Mouse (Mus musculus) hindbrain, embryonic 14.5 days (tissue): Measurements from ENCODE around the gene Nol6. TPM values are rescaled to one million over a fixed set of nuclear protein-coding genes. Genes with fewer than 3 reads are reported as not detected.

Experiments
- ATAC-seq: fragments of 200-750 bp; cut with Nextera tagmentation; 2 replicates; pipeline ENCODE4 v1.8.0; 2017; ENCODE audit warnings: moderate number of reproducible peaks, mild to moderate bottlenecking, moderate TSS enrichment, moderate library complexity; ENCODE audit not compliant: low FRiP score
- DNase-seq: peaks from one replicate; pipeline ENCODE4 v3.0.0-alpha.2; 2015; ENCODE audit warnings: low spot score
- H3K27ac ChIP-seq: fragments of 300-500 bp; sonication (generic); 2 replicates; pipeline ENCODE4 v1.5.1; 2014; ENCODE audit warnings: mild to moderate bottlenecking, moderate library complexity
- H3K27me3 ChIP-seq: fragments of 300-500 bp; sonication (generic); 2 replicates; pipeline ENCODE4 v1.6.1; 2014; ENCODE audit warnings: mild to moderate bottlenecking, low read length, mixed read lengths; ENCODE audit not compliant: control insufficient read depth, insufficient read depth
- H3K36me3 ChIP-seq: fragments of 300-500 bp; sonication (generic); replicated peaks from 2 replicates; pipeline ENCODE4 v1.6.1; 2014; ENCODE audit not compliant: control insufficient read depth, insufficient read depth
- H3K4me1 ChIP-seq: fragments of 300-500 bp; sonication (generic); replicated peaks from 2 replicates; pipeline ENCODE4 v1.6.1; 2014; ENCODE audit warnings: antibody characterized with exemption, low read length, mixed read lengths; ENCODE audit not compliant: control insufficient read depth, insufficient read depth
- H3K4me2 ChIP-seq: fragments of 300-500 bp; sonication (generic); replicated peaks from 2 replicates; pipeline ENCODE4 v1.6.1; 2014; ENCODE audit warnings: mild to moderate bottlenecking, moderate library complexity
- H3K4me3 ChIP-seq: fragments of 300-500 bp; sonication (generic); replicated peaks from 2 replicates; pipeline ENCODE4 v1.5.1; 2014; ENCODE audit warnings: mild to moderate bottlenecking, low read length
- H3K9ac ChIP-seq: fragments of 300-500 bp; sonication (generic); 2 replicates; pipeline ENCODE4 v1.6.1; 2014
- H3K9me3 ChIP-seq: fragments of 300-500 bp; sonication (generic); 2 replicates; pipeline ENCODE4 v1.6.1; 2016; ENCODE audit warnings: low read length; ENCODE audit not compliant: control insufficient read depth
- WGBS: fragments of 180-500 bp; shearing (Covaris S2); extraction: QIAGEN DNeasy Blood & Tissue Kit; methylation state at CpG from one replicate; pipeline ENCODE4 v1.1.7; 2014; 5-methylcytosine and 5-hydroxymethylcytosine counted together
- polyA plus RNA-seq: library from polyadenylated mRNA; unstranded; fragments of >200 nt; fragmentation: Nextera tagmentation; extraction: Ambion mirVana; gene quantifications from 2 replicates; pipeline ENCODE4 v1.2.1, GENCODE M21; 2014

Nol6 gene
- polyA plus RNA-seq, 1 experiment from 2014 or later, result 38.4 TPM

DNA sequence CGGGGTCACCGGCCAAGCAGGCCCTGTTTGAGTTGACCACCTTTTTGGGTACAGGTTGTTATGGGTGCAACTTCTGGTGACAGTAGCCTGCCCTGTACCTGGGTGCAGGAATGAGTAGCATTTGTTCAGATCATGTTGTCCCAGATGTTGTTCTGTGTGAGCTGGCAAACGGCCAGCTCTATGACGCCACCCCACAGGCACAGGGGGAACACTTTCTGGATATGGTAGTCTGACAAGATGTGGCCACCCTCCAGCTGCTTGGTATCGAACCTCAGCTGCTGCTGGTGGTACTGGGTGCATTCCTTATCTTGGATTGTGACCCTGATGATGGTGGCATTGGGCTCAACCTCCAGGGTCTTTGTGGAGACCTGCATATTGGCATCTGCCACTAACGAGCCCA, 8.2 kb upstream of the Nol6 start:
- Histone ChIP-seq H3K9ac (no peak overlapping the region), H3K27ac (no peak overlapping the region), H3K4me2 (no peak overlapping the region), H3K4me1 (peaks cover 11% of the 10 kb centered on the region; the same call in 1 of the 2 replicates), H3K9me3 (no peaks in the 10 kb centered on the region), H3K27me3 (no peaks in the 10 kb centered on the region), H3K4me3 (no peak overlapping the region), H3K36me3 (no peaks in the 10 kb centered on the region)
- WGBS, result 75% methylated on average over 6 of the region's 6 CpGs
- DNase-seq, result no peak
- ATAC-seq, result no peak

GRCm38 (mm10) chr4:41129836-41130235, 5.6 kb upstream of the Nol6 start:
- no peak overlapping the region for H3K9ac ChIP-seq
- H3K9me3 ChIP-seq, result no peaks in the 10 kb centered on the region
- H3K27ac ChIP-seq, result no peak overlapping the region
- DNase-seq, result no peak
- ATAC-seq, result no peak
- 83% methylated on average over 3 of the region's 3 CpGs for WGBS
- H3K36me3 ChIP-seq, result no peaks in the 10 kb centered on the region
- H3K27me3 ChIP-seq, result no peaks in the 10 kb centered on the region
- H3K4me2 ChIP-seq, result no peak overlapping the region
- H3K4me1 ChIP-seq, result peaks cover 6% of the 10 kb centered on the region; the same call in 1 of the 2 replicates
- H3K4me3 ChIP-seq, result no peak overlapping the region

DNA sequence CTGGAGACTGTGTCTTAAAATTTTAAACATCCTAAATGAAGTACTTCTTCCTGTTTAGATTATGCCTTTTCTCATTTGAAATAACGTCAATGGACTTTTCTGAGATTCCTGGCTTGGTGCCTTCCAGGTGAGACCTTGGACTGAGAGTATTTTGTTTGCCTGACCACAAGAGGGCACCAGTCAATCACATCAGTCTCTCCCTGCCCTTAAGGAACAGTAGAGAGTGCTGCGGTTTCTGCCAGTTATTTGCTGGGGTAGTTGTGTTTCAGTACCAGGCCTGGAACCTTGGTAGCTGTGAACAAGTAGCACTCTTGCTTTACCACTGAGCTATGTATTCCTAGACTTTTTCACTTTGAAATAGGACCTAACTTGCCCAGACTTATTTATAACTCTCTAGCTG, 5.2 kb upstream of the Nol6 start:
- peak; percentile 55 for DNase-seq
- no peak overlapping the region for H3K4me2 ChIP-seq
- H3K36me3 ChIP-seq, result no peaks in the 10 kb centered on the region
- WGBS, result 6% methylated on average over 2 of the region's 2 CpGs
- peaks cover 2% of the 10 kb centered on the region; the same call in 1 of the 2 replicates for H3K4me1 ChIP-seq
- no peak overlapping the region for H3K9ac ChIP-seq
- no peaks in the 10 kb centered on the region for H3K27me3 ChIP-seq
- H3K4me3 ChIP-seq, result no peak overlapping the region
- H3K27ac ChIP-seq, result no peak overlapping the region
- no peaks in the 10 kb centered on the region for H3K9me3 ChIP-seq
- ATAC-seq, result no peak

- 76% methylated on average over 11 of the region's 11 CpGs for WGBS
- DNase-seq (peak; percentile 63), ATAC-seq (no peak)
- H3K36me3 ChIP-seq, result peaks cover 82% of the 10 kb centered on the region
- peaks cover 8% of the 10 kb centered on the region for H3K4me1 ChIP-seq
- no peak overlapping the region for H3K4me2 ChIP-seq
- no peak overlapping the region for H3K4me3 ChIP-seq
- no peaks in the 10 kb centered on the region for H3K27me3 ChIP-seq
- H3K9me3 ChIP-seq, result no peaks in the 10 kb centered on the region
- no peak overlapping the region for H3K27ac ChIP-seq
- H3K9ac ChIP-seq, result no peak overlapping the region
Measured at GRCm38 (mm10) chr4:41118706-41119292, 5.5 kb downstream of the Nol6 start.

DNA sequence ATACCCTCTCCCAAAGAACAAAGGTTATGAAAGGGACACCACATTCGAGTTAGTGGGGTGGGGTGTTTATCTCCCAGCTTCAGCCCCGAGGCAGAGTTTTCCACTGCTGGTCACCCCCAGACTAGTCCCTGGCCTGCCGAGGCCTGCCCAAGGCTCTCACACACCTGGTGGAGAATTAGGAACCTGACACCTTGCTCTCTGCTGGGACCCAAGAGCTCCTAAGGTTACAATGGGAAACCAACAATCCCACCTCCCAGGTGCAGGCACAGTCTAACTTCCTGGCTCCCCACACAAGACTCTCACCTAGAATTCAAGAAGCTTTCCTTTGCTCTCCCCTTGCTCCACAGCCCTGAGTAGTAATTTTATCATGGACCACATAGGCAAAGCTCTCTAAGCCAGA, 7.4 kb downstream of the Nol6 start:
- ATAC-seq (no peak), DNase-seq (no peak)
- Histone ChIP-seq H3K9ac (no peak overlapping the region), H3K27ac (no peak overlapping the region), H3K4me2 (no peak overlapping the region), H3K4me3 (no peak overlapping the region), H3K36me3 (peaks cover 80% of the 10 kb centered on the region), H3K4me1 (no peaks in the 10 kb centered on the region), H3K9me3 (no peaks in the 10 kb centered on the region), H3K27me3 (no peaks in the 10 kb centered on the region)
- 90% methylated on average over 3 of the region's 3 CpGs for WGBS

- H3K9ac ChIP-seq, result no peak overlapping the region
- no peaks in the 10 kb centered on the region for H3K9me3 ChIP-seq
- ATAC-seq (no peak), DNase-seq (no peak)
- no peaks in the 10 kb centered on the region for H3K27me3 ChIP-seq
- H3K4me3 ChIP-seq, result no peak overlapping the region
- H3K4me1 ChIP-seq, result no peaks in the 10 kb centered on the region
- H3K4me2 ChIP-seq, result no peak overlapping the region
- no peak overlapping the region for H3K27ac ChIP-seq
- 92% methylated on average over 15 of the region's 15 CpGs for WGBS
- peaks cover 69% of the 10 kb centered on the region for H3K36me3 ChIP-seq
Measured at GRCm38 (mm10) chr4:41115793-41116192, 8.5 kb downstream of the Nol6 start.

GRCm38 (mm10) chr4:41115074-41115473, 9.2 kb downstream of the Nol6 start:
- H3K27me3 ChIP-seq, result no peaks in the 10 kb centered on the region
- H3K4me2 ChIP-seq, result no peak overlapping the region
- no peak overlapping the region for H3K4me3 ChIP-seq
- ATAC-seq, result no peak
- WGBS, result 92% methylated on average over 6 of the region's 6 CpGs
- H3K36me3 ChIP-seq, result peaks cover 62% of the 10 kb centered on the region
- DNase-seq, result no peak
- H3K9ac ChIP-seq, result no peak overlapping the region
- H3K4me1 ChIP-seq, result no peaks in the 10 kb centered on the region
- no peak overlapping the region for H3K27ac ChIP-seq
- no peaks in the 10 kb centered on the region for H3K9me3 ChIP-seq

- Histone ChIP-seq H3K4me2 (no peak overlapping the region), H3K4me3 (no peak overlapping the region), H3K9ac (no peak overlapping the region), H3K9me3 (no peaks in the 10 kb centered on the region), H3K4me1 (no peaks in the 10 kb centered on the region), H3K27me3 (no peaks in the 10 kb centered on the region), H3K36me3 (peaks cover 57% of the 10 kb centered on the region), H3K27ac (no peak overlapping the region)
- DNase-seq (no peak), ATAC-seq (no peak)
- WGBS, result 91% methylated on average over 9 of the region's 9 CpGs
Measured at GRCm38 (mm10) chr4:41114358-41115070, 9.7 kb downstream of the Nol6 start.

GRCm38 (mm10) chr4:41108717-41109425, 15.4 kb downstream of the Nol6 start:
- no peaks in the 10 kb centered on the region for H3K27me3 ChIP-seq
- H3K9ac ChIP-seq, result no peak overlapping the region
- H3K9me3 ChIP-seq, result no peaks in the 10 kb centered on the region
- no peak overlapping the region for H3K4me3 ChIP-seq
- ATAC-seq, result no peak
- DNase-seq, result no peak
- 84% methylated on average over 10 of the region's 10 CpGs for WGBS
- H3K36me3 ChIP-seq, result peaks cover 2% of the 10 kb centered on the region
- no peak overlapping the region for H3K4me2 ChIP-seq
- no peaks in the 10 kb centered on the region for H3K4me1 ChIP-seq
- no peak overlapping the region for H3K27ac ChIP-seq
